Mouse (Mus musculus) hematopoietic stem cell, adult 5-6 weeks (primary cell): ENCODE measurements around the gene Fam181a. TPM values are rescaled to one million over a fixed set of nuclear protein-coding genes. Genes with fewer than 3 reads are reported as not detected.

ENCODE experiments used
- ATAC-seq, 2 experiments: fragments of 125-278 bp in 1 of 2; replicated peaks in 1 of 2; 2 replicates each; pipeline ENCODE4 v1.8.0; 2016 to 2017; ENCODE audit warnings: inconsistent platforms in 2 of 2, mild to moderate bottlenecking in 2 of 2, moderate number of reproducible peaks in 2 of 2, low read depth in 1 of 2, moderate TSS enrichment in 1 of 2; ENCODE audit not compliant: low FRiP score in 2 of 2, poor library complexity in 2 of 2, severe bottlenecking in 2 of 2, insufficient read depth in 1 of 2, low TSS enrichment in 1 of 2
- total RNA-seq: library from RNA; stranded (forward); fragments of 172-1452, 232-1000 nt; gene quantifications from 2 replicates; pipeline ENCODE4 v1.2.3, GENCODE M21; 2017

The Fam181a gene
- total RNA-seq, 1 experiment from 2014 or later = not detected

DNA sequence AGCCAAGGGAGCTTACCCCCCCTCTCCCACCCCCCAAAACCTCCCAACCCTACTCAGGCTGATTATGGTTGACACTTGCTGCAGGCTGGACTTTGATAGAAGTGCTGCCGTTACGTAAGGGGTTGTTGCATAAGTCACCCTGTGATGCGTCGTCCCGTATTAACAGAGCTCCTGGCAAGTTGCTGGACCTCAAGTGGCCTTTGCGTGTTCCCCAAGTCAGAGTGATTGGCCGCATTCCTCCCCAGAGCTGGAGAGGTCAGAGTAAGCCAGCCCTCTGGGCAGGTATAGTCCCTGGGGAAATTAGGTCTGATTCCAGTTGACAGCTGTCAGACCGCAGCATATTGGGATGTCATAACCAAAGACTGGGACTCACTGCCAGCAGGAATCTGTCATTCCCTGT, 1.1 kb downstream of the Fam181a start:
- ATAC-seq = no peak

DNA sequence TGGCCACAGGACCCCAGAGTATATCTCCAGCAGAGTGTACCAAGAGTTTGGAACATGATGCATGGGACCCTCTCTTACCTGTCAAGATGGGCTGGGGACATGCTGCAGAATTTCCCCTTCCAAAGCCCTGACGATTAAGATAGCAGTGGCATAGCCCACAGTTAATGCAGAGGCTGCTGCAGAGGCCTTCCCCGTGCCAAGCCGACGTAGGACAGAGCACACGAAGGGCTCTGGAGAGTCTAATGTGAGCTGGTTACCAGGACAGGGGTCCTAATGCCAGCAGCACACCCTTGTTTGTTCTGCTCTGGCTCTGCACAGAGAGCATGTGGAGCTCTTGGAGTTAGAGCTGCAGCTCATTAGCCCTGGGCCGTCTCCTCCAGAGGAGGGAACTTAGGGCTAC, 2.5 kb downstream of the Fam181a start:
- ATAC-seq = no peak

DNA sequence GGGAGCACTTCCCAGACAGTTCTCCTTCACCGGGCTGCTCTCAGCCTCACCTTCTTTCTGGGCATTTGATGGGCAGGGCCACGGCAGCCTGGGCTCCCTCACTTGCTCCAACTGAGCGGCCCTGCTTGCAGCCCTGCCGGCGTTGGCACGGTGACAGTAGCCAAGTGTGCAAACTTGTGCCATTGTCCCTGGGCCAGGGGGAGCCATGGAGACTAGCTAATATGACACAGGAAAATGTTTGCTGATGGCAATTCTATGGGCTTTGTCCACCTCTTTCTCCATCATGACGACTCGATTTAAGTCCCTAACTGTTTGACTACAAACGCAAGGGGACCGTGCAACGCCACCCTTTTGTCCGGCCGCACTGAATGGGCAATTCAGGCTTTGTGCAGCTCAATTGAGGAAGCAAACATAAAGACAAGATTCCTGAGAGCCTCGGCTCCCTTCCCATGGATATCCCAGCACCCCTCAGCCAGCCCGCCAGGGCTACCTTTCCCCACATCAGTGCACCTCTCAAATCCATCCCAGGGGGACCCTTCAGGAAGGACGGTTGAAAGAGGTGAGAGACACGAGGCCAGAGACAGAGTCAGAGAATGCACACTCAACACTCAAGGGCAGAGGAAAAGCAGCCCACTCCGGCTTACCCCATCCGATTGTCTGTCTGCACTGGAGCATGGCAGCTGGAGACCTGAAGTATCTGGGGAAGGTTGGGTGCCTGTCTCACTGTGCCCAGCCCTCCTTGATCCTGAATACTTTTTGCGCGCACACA, 3.3 kb downstream of the Fam181a start:
- ATAC-seq = no peak

DNA sequence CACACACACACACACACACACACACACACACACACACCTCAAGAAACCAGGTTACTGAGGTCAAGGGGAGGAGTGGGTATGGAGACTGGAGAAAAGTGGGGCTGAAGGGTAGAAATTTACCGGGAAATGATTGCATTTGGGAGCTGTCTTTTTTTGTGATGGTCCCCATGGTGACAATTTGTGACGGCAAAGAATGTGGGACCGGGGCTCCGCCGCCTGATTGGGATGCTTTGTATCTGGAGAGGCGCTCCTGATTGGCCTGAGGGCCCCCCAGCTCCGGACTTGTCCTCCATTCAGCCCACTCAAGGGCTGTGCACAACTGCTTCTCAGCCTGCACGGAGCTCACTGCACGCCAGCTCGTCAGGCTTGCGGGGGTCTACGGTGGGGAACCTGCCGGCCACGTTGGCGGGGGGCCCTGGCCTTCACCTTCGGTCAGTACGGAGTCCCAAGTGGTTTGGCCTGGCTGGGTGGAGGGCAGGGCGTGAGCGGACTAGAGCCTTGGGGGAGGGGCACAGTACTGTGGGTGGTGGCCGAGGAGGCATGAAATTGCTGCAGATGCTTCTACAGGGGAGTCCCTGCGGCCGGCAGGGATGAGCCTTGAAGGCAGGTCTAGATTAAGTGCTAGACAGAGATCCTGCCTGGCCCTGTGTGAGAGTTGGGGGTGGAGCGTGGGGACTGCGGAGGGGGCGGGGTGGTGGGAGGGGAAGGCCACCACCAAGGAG, 4.0 kb downstream of the Fam181a start:
- no peak for ATAC-seq

DNA sequence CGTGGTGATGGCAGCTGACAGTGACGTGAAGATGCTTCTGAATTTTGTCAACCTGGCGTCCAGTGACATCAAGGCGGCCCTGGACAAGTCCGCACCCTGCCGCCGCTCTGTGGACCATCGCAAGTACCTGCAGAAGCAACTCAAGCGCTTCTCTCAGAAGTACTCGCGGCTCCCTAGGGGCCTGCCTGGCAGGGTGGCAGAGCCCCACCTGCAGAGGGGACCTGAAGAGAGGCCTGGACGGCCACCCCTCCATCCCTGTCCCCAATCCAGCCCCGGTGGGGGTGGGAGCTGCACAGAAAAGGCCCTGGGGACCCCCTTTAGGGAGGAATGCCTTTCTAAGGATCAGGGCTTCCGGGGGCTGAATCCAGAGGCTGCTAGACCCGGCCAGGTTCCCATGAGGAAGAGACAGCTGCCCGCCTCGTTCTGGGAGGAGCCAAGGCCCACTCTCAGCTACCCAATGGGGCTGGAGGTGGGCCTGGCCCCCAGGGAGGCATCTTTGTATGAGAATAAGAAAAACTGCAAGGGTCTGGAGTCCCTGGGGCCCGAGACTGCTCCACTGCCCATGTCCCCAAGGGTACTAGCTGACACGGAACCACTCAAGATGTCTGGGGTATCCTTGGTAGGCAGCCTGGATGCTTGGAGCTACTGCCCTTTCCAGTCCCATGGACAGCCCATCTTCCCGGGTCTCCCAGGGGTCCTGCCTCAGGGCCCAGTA, 5.2 kb downstream of the Fam181a start:
- ATAC-seq = no peak

DNA sequence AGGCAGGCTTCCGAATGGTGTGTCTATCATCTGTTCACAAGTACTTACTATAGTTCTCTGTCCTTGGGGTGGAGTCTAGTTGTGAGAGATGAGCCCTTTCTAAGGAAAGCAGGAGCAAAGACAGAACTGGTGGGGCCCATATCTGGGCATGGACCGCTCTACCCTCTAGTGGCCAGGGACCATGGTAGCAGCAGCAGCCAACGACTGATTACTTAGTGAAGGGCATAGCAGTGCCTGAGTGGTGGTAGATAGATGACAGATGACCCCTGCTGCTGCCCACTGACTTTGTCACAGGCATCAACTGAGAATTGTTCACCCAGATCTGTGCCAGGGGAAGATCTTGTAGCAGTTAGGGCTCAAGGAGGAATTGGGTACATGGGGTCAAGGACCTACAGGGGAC, 12.0 kb downstream of the Fam181a start:
- peak; percentile 57 to 70 for ATAC-seq

DNA sequence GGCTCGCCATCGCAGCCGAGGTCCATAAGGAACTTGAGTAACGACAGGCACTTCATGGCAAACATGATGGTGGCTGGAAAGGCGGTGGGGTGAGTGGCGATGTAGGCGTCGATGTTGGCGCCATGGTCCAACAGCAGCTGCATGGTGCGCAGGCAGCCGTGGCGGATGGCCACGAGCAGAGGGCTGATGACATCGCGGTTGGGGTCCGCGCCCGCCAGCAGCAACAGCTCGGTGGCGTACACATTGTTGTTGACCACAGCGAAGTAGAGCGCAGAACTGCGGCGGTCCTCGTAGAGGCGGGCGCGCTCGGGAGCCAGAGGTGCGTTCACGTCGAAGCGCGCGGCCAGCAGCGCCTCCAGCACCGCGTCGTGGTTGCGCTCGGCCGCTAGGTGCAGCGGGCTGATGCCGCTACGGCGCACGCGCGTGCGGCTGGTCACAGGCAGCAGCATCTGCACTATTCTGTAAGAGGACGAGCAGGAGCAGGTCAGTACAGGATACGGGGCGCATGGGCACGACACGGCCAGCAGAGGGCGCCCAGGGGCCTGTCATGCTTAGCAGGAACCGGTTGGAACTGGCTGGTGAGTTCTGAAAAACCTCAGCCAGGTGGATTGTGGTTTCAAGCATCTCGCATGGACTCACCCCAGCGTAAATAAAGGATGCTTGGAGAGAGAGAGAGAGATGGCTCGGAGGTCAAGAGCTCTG, 14.5 kb downstream of the Fam181a start:
- peak; percentile 77 to 82 for ATAC-seq

DNA sequence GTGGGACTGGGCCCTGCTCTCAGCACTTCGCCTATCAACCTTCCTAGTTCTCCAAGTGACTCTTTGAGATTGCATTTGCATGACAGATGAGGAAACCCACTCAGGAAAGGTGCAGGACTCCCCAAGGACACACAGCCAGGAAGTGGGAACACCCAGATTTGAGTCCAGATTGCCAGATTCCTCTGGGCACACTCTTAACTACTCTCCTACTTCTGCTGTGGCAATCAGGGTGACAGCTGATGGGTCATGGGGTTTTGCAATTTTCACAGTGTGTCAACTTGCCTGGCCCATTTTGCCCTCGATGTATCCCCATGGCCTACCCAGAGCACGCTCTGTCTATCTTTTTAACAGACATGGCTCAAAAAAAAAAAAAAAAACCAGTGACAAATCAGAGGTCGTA, 15.8 kb downstream of the Fam181a start:
- ATAC-seq = no peak

DNA sequence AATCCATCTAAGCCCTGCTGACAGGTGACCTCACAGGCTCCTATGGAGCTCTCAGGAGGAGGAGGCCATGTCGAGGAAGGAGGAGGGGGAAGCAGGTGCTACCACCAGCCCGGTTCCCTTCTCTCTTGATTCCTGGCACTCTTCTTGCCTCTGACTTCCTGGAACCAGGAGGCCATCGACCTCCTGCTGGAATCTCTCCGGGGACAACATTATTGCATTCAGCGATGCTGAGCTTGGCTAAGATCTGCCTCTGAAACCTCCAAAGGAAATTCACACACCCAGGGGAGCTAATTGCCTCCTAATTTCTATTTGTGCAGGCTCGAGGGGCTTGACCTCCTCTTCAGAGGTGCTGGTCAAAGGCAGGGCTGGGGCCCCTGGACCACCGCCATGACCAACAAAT, 16.3 kb downstream of the Fam181a start:
- no peak for ATAC-seq

DNA sequence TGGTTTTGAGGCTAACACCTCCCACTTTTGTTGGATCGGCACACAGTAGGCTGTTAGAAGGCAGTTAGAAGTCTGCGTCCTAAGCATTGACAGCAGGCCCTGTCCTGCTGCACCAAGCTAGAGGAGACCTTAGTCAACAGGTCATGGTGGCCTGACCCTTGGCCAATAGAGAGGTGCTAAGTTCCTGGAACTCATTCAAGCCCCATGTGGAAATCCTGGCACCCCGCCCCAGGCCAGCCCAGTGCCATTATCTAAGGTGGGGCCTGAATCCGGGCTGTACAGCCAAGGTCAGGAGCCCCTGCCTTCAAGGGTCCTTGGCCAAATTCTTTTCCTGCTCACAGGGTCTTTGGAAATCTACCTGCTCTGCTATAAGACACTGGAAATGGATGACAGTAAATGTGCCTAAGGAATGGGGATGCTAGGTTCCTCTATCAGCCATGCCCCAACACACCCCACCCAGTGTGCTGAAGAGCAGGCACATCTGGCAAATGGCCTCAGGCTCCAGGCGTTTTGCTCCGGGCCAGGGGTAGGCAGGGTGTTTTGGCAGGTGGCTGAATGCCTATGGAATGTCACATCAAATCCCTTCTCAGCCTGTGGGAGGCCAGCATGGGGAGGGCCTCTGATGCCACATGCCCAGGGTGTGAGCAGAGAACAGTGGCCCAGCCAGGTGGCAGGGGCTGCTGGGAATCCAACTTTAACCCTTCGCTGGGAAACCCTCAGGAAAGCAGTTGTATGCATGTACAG, 17.8 kb downstream of the Fam181a start:
- no peak for ATAC-seq

DNA sequence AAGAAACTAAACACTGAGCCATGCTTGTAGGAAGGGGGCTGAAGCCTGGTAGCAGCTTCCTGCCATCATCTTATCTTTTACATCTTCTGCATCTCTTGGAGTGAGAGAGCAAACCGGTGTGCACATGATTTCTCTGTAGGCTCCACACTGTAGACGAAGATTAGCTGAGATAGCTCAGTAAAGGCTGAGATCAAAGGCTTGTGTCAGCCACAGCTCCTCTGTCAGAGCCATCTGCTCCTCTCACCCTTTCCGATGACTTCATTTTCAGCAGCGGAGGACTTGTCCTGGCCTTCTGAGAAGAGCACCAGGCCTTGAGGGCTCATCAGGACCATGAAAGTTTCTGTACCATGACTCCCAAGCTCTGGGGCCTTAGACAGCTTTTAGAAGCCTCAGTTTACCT, 20.7 kb downstream of the Fam181a start:
- ATAC-seq = 0 out of 4 replicates have a peak, but pooled peaks of 1 of the 2 experiments have one; percentile 7

DNA sequence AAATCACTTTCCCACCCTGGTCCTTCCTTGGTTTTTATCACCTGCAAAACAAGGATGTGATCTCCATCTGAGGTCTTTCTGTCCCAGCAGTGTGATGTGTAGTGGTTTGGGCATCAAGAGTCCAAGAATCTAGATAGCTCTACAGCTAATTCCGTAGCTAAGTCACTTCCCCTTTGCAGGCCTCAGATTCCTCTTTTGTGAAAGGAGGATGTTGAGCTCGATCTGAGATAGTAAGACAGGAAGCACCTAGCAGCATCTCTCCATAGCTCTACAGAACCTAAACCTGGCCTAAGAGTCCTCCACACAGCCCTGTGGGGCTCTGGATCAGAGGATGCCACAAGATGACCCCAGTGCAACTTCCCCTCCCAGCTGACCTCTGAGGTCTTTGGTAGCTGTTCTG, 22.1 kb downstream of the Fam181a start:
- ATAC-seq = peak; percentile 76 to 90

DNA sequence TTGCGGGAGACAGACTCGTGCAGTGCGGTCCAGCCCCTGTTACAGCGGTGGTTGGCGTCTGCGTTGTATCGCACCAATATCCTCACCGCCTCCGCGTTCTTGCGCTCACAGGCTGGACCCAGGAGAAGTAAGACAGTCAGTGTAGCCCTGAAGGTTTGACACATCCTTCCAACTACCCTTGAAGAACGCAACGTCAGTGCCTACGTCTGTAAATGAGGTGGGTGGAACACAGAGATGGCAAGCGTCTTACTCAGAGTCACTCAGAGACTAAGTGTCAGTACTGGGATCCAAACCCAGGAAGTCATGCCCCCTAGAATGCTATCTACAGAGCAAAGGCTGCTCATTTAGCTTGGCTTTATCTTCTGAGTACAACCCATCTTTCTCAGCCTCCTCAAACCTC, 22.7 kb downstream of the Fam181a start:
- no peak for ATAC-seq

DNA sequence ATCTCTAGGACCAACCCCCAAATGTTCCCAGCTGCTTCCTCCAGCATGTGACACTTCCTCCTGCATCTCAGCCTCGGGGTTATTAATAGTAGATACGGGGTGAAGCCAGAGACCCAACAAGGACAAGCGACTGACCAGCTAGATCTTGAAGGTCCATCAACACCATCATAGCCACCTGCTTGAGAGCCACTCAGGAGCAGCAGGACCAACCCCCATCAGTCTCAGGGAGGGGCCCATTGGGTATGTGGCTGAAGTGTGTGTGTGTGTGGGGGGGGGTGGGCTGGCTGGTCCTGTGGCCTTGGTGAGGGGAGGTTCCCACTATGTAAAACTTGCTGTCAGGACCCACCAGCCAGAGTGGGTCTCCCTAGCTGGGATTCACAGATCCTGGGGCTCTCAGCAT, 26.0 kb downstream of the Fam181a start:
- ATAC-seq = no peak

DNA sequence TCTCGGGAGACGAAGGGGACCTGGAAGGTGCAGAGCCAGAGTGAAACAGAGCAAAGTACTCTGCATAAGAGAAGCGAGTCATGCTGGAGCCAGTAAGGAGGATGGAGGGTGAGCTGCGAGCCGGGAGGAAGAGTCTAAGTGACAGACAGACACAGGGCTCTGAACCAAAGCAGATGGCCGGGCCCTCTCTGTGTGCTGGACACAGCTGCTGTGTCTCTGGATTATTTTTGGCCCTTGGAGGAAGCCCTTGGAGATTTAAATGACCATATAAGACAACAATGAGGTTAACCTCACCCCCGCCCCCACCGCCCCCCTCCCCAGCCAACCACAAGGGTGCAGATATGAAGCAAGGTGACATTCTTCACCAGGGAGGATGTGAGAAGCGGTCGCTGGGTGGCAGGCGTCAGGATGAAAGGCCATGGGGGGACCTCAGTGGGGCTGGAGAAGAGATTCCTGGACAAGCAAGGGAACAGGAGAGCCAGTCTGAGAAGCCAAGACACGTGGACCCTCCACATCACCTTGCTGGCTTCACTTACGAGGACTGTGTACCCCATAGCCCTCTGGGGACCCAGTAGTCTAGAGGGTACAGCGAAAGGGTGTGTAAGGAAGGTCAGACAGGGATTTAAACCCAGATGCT, 27.5 kb downstream of the Fam181a start:
- peak in 1 of 2 experiments; percentile 12; a peak in 1 of 4 replicates for ATAC-seq

DNA sequence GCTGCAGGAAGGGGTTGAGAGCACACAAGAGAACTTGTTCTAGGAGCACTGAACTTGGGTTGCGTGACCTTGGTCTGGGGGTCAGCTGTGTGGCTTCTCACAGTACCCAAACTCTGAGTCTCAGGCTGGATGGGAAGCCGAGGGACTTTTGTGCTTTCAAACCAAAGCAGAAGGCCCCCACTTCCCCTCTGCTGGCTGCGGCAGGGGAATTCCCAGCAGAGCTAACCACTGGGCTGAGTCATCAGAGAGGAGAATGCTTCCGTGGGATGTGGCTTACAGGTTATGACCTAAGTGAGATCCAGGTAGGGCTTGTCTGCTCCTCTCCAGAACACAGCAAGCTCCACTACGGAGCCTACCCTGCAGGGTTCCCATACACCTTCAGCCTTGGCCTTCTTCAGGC, 30.4 kb downstream of the Fam181a start:
- ATAC-seq = peak; percentile 64 to 67

DNA sequence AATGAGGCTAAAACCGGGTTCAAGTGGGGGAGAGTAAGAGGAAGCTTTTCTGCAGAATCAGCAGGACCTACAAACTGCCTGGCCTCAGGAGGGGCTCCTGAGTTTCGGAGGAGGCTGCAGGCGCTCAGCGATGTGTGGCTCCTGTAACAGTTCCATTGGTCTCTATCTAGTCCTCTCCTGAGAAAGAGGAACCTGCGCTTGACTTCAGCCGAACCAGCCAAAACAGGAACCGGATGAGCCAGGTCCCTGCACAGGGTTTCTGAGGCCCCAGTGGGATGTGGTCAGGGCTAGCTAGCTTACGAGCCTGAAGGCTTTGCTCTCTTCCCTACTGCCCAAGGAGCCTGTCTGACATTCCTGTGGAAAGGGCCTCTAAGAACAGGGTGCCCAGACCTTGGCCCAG, 32.7 kb downstream of the Fam181a start:
- ATAC-seq = peak; percentile 88
